Mouse (Mus musculus) CH12.LX (cell line): ENCODE measurements around the gene Nmd3.

ENCODE experiments used
- MAX ChIP-seq: IDR thresholded peaks from 2 replicates; pipeline ENCODE4 v1.6.1; 2011; ENCODE audit warnings: low read length, improper control_type of control experiment
- ZC3H11A ChIP-seq: IDR thresholded peaks from 2 replicates; pipeline ENCODE4 v1.6.1; 2012; ENCODE audit warnings: low read depth, mild to moderate bottlenecking, inconsistent platforms, low read length, improper control_type of control experiment

DNA sequence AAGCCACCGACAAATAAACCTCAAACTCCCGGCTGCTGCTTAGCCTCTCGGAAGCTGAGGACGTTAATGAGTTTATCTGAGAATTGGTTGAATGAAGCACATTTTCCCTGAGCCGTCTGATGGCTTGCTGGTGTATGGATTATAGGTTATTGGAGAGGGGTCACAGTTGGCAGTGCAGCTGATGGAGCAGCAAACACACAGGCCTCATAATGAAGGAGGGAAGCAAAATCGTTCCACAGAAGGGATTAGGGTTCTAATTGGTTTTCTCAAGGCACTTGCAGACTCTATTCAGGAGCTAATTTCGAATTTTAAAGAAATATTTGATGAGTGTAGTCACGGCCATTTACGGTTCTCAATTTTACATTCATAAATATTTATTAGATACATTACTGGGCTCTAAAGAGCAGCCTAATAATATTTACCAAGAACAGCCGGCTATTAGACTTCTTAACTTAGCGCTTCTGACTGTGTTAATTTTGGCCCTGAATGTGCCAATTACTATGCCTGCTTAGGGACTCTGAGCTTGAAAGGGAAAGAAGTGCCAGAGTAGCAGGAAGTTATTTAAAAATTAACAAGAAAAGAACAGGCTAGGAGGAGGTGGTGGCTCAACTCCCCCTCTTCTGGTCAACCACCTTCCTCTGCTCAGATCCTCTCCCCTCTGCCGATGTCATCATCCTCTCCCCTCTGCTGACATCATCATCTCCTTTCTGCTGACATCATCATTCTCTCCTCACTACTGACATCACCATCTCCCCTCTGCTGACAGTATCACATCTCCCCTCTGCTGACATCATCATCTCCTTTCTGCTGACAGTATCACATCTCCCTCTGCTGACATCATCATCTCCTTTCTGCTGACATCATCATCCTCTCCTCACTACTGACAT lies 12.5 kb upstream of the Nmd3 start:
- TF ChIP-seq ZC3H11A (no peak), MAX (no peak)
